Mouse (Mus musculus) central nervous system, embryonic 14 days (tissue): Measurements from ENCODE around the gene Tas2r131. TPM values are rescaled to one million over a fixed set of nuclear protein-coding genes. Genes with fewer than 3 reads are reported as not detected.

Experiments used
- polyA plus RNA-seq: library from polyadenylated mRNA; depleted of rRNA; stranded (reverse); fragments of >200 nt; gene quantifications from 2 replicates; pipeline ENCODE4 v1.2.3, GENCODE M21; 2012; rRNA removed

Gene Tas2r131
- polyA plus RNA-seq = not detected in 2 replicates

DNA sequence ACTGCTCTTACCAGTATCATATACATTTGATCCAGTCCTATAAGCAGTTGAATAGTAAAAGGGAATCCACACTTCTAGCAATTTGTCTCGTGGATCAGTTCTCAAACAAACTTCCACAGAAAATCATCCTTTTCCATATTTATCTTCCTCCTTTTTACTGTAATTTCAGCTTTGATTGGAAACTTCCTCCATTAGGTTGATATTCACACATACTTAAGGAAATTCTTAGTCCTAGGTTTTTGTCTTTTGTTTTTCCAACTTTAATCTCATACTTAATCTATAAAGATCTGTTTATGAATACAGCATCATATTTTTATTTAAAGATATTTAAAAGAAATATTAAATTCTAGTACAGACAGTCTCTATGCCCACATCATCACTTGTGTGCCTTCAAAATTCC is at the start of gene Tas2r131:
TSS of gene Tas2r131 (minus strand) at position 101 of the 400 bp plus-strand sequence.

DNA sequence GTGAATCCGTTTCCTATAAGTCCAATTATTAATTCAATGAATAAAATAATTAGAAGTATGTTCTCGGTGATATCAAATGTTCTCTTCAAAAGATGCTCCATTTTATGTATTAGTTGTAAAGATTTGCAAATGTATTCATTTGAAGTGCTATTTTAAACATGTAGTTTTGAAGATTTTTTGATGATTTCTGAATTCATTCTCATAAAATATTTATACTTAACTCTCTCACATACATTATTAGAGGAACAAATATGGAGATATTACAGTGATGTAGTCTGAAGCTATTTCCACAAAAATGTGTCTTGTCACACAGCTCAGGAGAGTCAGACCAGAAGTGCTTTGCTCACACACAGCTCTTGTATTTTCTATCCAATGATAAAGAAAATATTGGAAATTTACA is 23.1 kb upstream of the Tas2r131 start, which contains the start of gene Tas2r109:
TSS of gene Tas2r109 (minus strand) at position 101 of the 400 bp plus-strand sequence.

DNA sequence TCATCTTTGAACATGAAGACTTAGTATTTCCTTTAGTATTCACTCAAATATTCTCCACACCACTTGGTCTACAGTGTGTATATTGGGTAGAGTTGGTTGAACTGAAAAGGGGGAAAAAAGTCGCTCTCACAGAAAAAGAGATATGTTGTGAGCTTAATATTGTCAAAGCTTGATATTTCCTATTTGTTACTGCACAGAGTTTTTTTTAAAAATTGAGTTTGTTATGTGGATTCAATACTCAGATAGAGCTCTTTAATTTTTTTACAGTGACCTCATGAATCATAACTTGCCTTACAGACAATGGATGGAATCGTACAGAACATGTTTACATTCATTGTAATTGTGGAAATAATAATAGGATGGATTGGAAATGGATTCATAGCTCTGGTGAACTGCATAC is 6.9 kb downstream of the Tas2r131 start, which contains the start of gene Tas2r129:
TSS of gene Tas2r129 (plus strand) at position 301 of the 400 bp plus-strand sequence.

DNA sequence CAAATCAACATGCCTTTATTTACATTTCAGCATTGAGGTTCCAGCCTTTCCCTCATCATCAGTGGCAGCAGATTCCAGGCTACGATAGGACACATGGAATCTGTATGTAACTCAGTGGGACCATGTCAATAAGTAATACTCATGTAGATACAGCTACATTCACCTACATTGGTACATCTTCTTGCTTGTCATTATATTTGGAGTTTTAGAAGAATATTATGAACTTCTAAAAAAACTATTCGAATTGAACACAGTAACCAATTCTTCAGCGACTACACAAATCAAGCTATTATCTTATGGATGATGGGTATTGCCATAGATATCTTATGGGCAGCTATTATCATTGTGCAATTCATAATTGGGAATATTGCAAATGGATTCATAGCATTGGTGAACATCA is 48.4 kb downstream of the Tas2r131 start, which contains the start of gene Tas2r125:
TSS of gene Tas2r125 (plus strand) at position 301 of the 400 bp plus-strand sequence.

Other genes starting within 250 kb of the Tas2r131 start
- gene Tas2r122, start 246.0 kb downstream of the Tas2r131 start, polyA plus RNA-seq = not detected in 2 replicates
- not detected in 2 replicates for gene Tas2r115, start 219.9 kb downstream of the Tas2r131 start, polyA plus RNA-seq
- not detected in 2 replicates for gene Tas2r124, start 203.2 kb downstream of the Tas2r131 start, polyA plus RNA-seq
- not detected in 2 replicates for gene Tas2r102, start 195.8 kb downstream of the Tas2r131 start, polyA plus RNA-seq
- gene Tas2r136, start 179.8 kb downstream of the Tas2r131 start, polyA plus RNA-seq = not detected in 2 replicates
- not detected in 2 replicates for gene Tas2r117, start 155.1 kb downstream of the Tas2r131 start, polyA plus RNA-seq
- gene Tas2r123, start 110.8 kb downstream of the Tas2r131 start, polyA plus RNA-seq = not detected in 2 replicates
- not detected in 2 replicates for gene Tas2r116, start 102.5 kb downstream of the Tas2r131 start, polyA plus RNA-seq
- gene Tas2r110, start 89.9 kb downstream of the Tas2r131 start, polyA plus RNA-seq = not detected in 2 replicates
- not detected in 2 replicates for gene Tas2r113, start 64.9 kb downstream of the Tas2r131 start, polyA plus RNA-seq
- gene Tas2r125, start 48.3 kb downstream of the Tas2r131 start, polyA plus RNA-seq = not detected in 2 replicates
- gene Tas2r129, start 6.8 kb downstream of the Tas2r131 start, polyA plus RNA-seq = not detected in 2 replicates
- gene Tas2r109, start 23.0 kb upstream of the Tas2r131 start, polyA plus RNA-seq = not detected in 2 replicates
- not detected in 2 replicates for gene Tas2r103, start 79.2 kb upstream of the Tas2r131 start, polyA plus RNA-seq
- gene Tas2r140, start 97.9 kb upstream of the Tas2r131 start, polyA plus RNA-seq = not detected in 2 replicates
- 29.0 and 30.9 TPM in 2 replicates for gene Smim10l1, start 147.0 kb upstream of the Tas2r131 start, polyA plus RNA-seq